Mouse (Mus musculus) embryonic facial prominence, embryonic 13.5 days (tissue): ENCODE results near the gene Sgca. TPM values are rescaled to one million over a fixed set of nuclear protein-coding genes. Genes with fewer than 3 reads are reported as not detected.
"Not testable (repeated sequence)": the region's sequence is repeated elsewhere in the genome, so short reads cannot be mapped to it uniquely, and the experiment has no call there.

Experiments
- ATAC-seq: fragments of 200-750 bp; cut with Nextera tagmentation; 2 replicates; pipeline ENCODE4 v1.8.0; 2017; ENCODE audit warnings: low read depth; ENCODE audit not compliant: insufficient number of reproducible peaks, insufficient read depth, low FRiP score, low TSS enrichment
- H3K27ac ChIP-seq: fragments of 300-500 bp; sonication (generic); 2 replicates; pipeline ENCODE4 v1.5.1; 2015; ENCODE audit warnings: moderate library complexity, mild to moderate bottlenecking, inconsistent platforms
- H3K27me3 ChIP-seq: fragments of 300-500 bp; sonication (generic); 2 replicates; pipeline ENCODE4 v1.6.1; 2015; ENCODE audit warnings: mild to moderate bottlenecking, inconsistent platforms
- H3K36me3 ChIP-seq: fragments of 300-500 bp; sonication (generic); 2 replicates; pipeline ENCODE4 v1.6.1; 2015; ENCODE audit warnings: mild to moderate bottlenecking, inconsistent platforms
- H3K4me1 ChIP-seq: fragments of 300-500 bp; sonication (generic); 2 replicates; pipeline ENCODE4 v1.6.1; 2015; ENCODE audit warnings: inconsistent platforms
- H3K4me2 ChIP-seq: fragments of 300-500 bp; sonication (generic); 2 replicates; pipeline ENCODE4 v1.6.1; 2015; ENCODE audit warnings: moderate library complexity, mild to moderate bottlenecking, inconsistent platforms
- H3K4me3 ChIP-seq: fragments of 300-500 bp; sonication (generic); 2 replicates; pipeline ENCODE4 v1.5.1; 2015; ENCODE audit warnings: mild to moderate bottlenecking, inconsistent platforms
- H3K9ac ChIP-seq: fragments of 300-500 bp; sonication (generic); 2 replicates; pipeline ENCODE4 v1.6.1; 2015; ENCODE audit warnings: mild to moderate bottlenecking, inconsistent platforms
- H3K9me3 ChIP-seq: fragments of 300-500 bp; sonication (generic); 2 replicates; pipeline ENCODE4 v1.6.1; 2016; ENCODE audit warnings: inconsistent platforms
- WGBS: fragments of 180-500 bp; shearing (Covaris S2); methylation state at CpG from one replicate; pipeline ENCODE4 v1.1.7; 2015; ENCODE audit warnings: mixed read lengths; 5-methylcytosine and 5-hydroxymethylcytosine counted together
- polyA plus RNA-seq: library from polyadenylated mRNA; unstranded; fragments of >200 nt; fragmentation: Nextera tagmentation; extraction: Ambion mirVana; gene quantifications from 2 replicates; pipeline ENCODE4 v1.2.1, GENCODE M21; 2015

The Sgca gene
- polyA plus RNA-seq, 1 experiment from 2014 or later = 1.1 TPM

DNA sequence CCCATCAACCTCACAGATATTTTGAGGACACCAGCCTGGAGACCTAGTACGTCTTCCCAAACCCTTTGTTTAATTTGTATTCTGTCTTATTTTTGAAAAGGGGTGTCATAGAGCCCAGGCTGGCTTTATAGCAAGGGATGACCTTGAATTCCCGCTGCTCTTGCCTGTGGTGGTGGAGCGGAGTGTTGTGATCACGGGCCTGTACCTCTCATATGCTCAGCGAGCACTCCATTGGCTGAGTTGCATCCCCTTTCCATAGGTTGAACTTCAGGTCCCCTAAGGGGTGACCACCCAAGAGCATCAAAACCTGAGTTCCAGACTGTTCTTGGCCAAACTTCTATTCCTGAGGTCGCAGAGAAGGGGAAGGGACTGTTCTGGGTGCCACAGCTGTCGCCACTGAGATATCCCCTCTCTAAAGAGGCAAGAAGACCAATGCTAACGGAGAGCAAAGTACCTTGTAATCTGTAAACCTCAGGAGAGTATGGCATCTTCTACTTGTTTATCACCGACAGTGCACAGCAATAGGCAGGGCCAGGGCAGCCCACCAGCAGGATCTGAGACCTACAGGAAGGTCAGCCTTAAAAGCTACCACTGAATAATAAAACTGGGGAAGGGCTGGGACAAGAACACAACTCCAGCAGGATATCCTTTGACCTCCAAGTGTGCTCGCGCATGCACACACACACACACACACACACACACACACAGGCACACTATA is 3.5 kb upstream of the Sgca start:
- H3K9me3 ChIP-seq = no peaks in the 10 kb centered on the region
- peak overlapping the region; percentile 34 for H3K4me3 ChIP-seq
- peaks cover 13% of the 10 kb centered on the region for H3K4me1 ChIP-seq
- peak overlapping the region; percentile 59 for H3K4me2 ChIP-seq
- ATAC-seq = 0 out of 2 replicates have a peak, but pooled peaks have one; percentile 18
- peak overlapping the region; percentile 55; the same call in 1 of the 2 replicates for H3K9ac ChIP-seq
- 79% methylated on average over 11 of the region's 11 CpGs for WGBS
- no peak overlapping the region for H3K27ac ChIP-seq
- no peaks in the 10 kb centered on the region for H3K27me3 ChIP-seq
- H3K36me3 ChIP-seq = no peaks in the 10 kb centered on the region

DNA sequence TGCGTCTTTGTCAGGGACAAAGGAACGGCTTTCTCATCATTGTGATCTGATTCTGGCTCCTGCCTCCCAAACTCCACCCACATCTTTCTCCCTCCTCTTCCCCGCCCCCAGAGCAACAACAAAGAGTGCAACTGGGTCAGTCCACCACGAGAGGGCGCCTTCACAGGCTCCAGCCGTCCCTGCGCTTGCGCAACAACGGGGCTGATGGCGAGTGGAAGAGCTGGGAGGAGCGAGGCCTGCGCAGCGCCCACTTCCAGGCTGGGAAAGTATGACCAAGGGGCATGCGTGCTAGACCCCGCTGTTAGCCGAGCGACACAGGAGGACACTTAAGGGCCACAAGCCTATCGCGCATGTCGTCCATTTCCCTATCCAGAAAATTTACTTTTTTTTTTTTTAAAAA is 2.8 kb upstream of the Sgca start:
- Histone ChIP-seq H3K4me2 (peak overlapping the region; percentile 59), H3K9me3 (no peaks in the 10 kb centered on the region), H3K27ac (no peak overlapping the region), H3K27me3 (no peaks in the 10 kb centered on the region), H3K4me3 (peak overlapping the region; percentile 34), H3K4me1 (peaks cover 13% of the 10 kb centered on the region), H3K36me3 (no peaks in the 10 kb centered on the region), H3K9ac (peak overlapping the region; percentile 55)
- peak; percentile 78; the same call in 1 of the 2 replicates for ATAC-seq
- WGBS = under 1% methylated on average over 20 of the region's 20 CpGs

DNA sequence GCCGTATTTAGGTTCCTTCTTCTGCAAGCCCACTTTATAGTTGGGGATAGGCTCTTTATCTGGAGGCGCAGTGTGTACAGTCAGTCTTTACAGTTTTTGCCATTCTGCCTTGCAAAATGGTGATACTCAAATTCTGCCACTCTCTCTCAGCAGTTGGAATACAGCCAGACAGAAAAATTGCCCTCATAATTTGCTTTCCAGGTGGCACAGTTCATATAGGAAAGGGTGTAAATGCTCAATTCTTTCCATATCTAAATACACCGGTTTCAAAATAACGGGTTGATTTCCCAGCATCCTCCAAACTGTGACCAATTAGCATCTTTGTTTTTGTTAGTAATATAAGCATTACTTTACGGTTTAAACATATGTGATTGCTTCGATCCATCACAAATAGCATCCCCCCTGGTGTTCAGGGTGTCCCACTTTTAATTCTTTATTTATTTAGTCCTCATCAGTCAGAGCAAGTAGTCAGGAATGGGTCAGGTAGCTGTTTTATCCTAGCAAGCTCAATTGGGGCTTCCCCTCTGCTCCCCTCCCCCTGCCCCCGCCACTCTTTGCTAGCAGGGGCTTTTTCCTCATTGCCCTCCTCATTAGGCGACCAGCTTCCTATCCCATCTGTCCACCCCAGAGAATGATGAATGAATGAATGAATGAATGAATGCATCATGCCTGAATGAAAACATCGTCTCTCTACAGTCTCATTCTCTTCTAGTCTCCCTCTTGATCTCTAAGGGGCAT is 2.2 kb upstream of the Sgca start:
- WGBS = 40% methylated on average over 9 of the region's 9 CpGs
- Histone ChIP-seq H3K4me2 (peak overlapping the region; percentile 59), H3K4me3 (peak overlapping the region; percentile 34), H3K9ac (peak overlapping the region; percentile 55), H3K9me3 (no peaks in the 10 kb centered on the region), H3K27me3 (no peaks in the 10 kb centered on the region), H3K4me1 (peaks cover 13% of the 10 kb centered on the region), H3K27ac (no peak overlapping the region), H3K36me3 (no peaks in the 10 kb centered on the region)
- ATAC-seq = no peak

DNA sequence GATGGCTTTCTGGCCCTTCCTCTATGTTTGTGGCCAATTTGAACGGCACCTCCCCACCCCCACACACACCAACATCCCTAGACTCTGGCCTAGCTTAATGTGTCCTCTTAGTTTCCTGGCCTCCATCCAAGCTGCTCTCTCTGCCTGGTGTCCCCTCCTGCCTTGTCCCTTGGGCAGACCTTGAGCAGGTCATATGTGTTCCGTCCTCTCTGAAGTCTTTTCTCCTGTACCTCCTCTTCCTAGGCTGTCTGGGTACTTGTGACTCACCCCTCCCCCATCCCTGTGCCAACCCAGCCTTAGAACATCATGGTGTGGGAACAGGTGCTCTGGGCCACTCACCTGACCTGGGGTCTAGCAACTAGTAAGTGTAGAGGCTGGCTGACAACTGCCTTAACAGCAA is 1.2 kb downstream of the Sgca start:
- ATAC-seq = no peak
- no peak overlapping the region for H3K27ac ChIP-seq
- no peaks in the 10 kb centered on the region for H3K36me3 ChIP-seq
- no peaks in the 10 kb centered on the region for H3K9me3 ChIP-seq
- H3K4me1 ChIP-seq = peaks cover 13% of the 10 kb centered on the region
- H3K9ac ChIP-seq = no peak overlapping the region
- H3K4me2 ChIP-seq = no peak overlapping the region
- 83% methylated on average over 2 of the region's 2 CpGs for WGBS
- no peak overlapping the region for H3K4me3 ChIP-seq
- 0 out of 2 replicates have a peak, but pooled peaks cover 4% of the 10 kb centered on the region for H3K27me3 ChIP-seq

DNA sequence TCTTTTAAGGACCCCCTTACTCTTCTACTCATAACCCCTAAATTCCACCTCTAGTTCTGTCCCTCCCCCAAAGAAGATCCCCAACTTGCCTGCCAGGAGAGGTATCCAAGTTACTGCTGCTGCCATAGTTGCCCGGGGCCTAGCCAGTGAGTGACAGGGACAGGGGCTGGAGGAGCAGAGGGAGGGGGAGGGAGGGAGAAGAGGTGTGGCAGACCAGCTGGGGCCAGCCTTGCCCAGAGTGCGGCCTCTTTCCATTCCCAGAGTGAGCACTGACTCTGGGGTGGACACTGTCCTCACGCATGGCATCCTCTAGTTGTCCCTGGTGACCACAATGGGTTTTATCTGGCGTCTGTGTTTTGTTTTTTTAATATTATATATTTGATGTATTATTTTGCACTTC is 2.8 kb downstream of the Sgca start:
- Histone ChIP-seq H3K36me3 (no peaks in the 10 kb centered on the region), H3K4me3 (no peak overlapping the region), H3K27ac (no peak overlapping the region), H3K4me1 (peaks cover 5% of the 10 kb centered on the region; the same call in 1 of the 2 replicates), H3K9me3 (no peaks in the 10 kb centered on the region), H3K9ac (peak overlapping the region; percentile 32; the same call in 1 of the 2 replicates), H3K27me3 (0 out of 2 replicates have a peak, but pooled peaks cover 4% of the 10 kb centered on the region), H3K4me2 (no peak overlapping the region)
- no peak for ATAC-seq
- WGBS = 40% methylated on average over 4 of the region's 4 CpGs

DNA sequence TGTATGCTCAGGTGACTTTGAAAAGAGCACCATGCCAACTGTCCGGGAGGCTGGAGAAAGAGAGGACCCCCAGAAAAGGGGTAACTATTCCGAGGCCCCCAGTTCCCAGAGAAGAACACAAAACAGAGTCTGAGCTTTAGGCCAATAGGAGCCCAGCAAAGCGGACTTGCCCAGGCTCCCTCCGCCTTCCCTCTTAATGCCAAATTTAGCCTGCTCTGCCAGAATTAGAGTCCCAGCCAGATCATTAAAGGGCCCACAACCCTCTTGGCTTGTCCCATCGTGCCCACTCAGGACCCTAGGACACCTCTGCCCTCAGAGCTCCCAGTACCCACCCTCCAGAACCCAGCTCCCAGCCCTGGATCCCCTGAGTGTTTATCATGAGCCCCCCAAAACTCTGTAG is 3.2 kb downstream of the Sgca start:
- Histone ChIP-seq H3K4me1 (peaks cover under 1% of the 10 kb centered on the region; the same call in 1 of the 2 replicates), H3K27me3 (0 out of 2 replicates have a peak, but pooled peaks cover 4% of the 10 kb centered on the region), H3K4me3 (no peak overlapping the region), H3K9me3 (no peaks in the 10 kb centered on the region), H3K4me2 (no peak overlapping the region), H3K9ac (peak overlapping the region; percentile 32; the same call in 1 of the 2 replicates), H3K27ac (no peak overlapping the region), H3K36me3 (no peaks in the 10 kb centered on the region)
- ATAC-seq = no peak
- WGBS = 52% methylated on average over 5 of the region's 5 CpGs

DNA sequence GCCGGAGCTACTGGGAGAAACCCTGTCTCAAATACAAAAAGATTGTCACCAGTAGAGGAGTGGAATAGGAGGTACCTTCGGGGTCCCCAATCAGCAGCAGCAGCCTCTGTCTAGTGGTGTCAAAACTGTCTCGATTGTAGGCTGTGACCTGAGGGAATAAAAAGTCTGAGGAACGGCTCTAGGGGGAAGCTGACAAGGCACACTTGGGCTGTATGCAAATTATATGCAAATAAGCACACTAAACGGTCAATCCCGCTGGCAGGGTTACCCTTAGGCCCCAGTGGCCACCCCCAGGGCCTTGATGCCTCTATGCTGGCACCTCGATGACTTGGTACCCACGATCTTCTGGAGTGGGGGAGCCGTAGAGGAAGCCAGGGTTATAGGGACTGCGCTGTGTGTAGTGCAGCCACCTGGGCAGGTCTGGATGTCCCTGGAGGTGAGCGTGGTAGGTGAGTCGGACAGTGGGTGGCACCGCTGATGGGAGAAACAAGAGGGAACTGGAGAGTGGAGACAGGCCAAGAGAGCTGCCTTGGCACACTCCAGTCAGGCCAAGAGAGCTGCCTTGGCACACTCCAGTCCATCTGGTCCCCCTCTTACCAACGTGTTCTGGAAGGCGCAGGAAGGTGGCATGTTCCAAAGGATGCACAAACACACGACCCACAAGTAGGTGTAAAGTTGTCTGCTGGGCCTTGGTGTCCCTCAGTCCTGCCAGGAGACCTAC is 4.1 kb downstream of the Sgca start:
- H3K4me3 ChIP-seq = no peak overlapping the region
- ATAC-seq = no peak
- no peak overlapping the region for H3K27ac ChIP-seq
- no peaks in the 10 kb centered on the region for H3K36me3 ChIP-seq
- 63% methylated on average over 16 of the region's 16 CpGs for WGBS
- no peaks in the 10 kb centered on the region for H3K4me1 ChIP-seq
- no peak overlapping the region for H3K4me2 ChIP-seq
- no peak overlapping the region for H3K9ac ChIP-seq
- H3K9me3 ChIP-seq = no peaks in the 10 kb centered on the region
- 0 out of 2 replicates have a peak, but pooled peaks cover 4% of the 10 kb centered on the region for H3K27me3 ChIP-seq

DNA sequence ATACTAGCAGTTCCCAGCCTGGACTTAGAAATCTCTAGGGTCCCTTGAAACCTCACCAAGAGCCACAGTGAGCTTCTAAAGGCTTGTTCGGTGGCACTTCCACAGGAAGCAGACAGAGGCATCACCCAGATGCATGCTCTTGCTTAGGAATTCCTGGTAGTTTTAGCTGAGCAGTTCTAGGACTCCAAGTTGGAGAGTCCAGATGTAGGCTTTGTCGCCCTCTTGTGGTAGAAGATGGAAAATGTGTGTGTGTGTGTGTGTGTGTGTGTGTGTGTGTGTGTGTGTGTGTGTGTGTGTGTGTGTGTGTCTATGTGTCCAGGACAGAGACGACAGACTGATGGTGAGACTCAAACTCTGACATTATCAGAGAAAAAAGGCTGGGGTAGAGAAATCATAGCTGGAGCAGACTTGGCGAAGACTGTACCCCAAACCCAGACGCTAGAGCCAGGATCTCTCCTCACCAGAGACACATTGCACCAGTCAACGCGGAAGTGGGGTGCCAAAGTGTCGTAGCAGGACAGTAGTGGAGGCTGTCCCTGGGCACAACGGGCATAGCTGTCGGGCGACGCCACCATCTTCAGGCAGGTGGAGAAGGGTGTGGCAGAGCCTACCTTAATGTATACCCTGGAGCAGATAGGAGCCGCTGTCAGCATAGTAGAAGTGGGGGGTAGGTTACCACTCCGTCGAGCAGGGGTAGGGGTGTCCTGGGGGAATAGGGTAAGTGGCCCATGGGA is 5.8 kb downstream of the Sgca start:
- WGBS = 61% methylated on average over 15 of the region's 15 CpGs
- Histone ChIP-seq H3K9ac (no peak overlapping the region), H3K4me3 (no peak overlapping the region), H3K4me2 (no peak overlapping the region), H3K27ac (no peak overlapping the region; the same call in 1 of the 2 replicates), H3K4me1 (no peaks in the 10 kb centered on the region), H3K9me3 (no peaks in the 10 kb centered on the region), H3K27me3 (0 out of 2 replicates have a peak, but pooled peaks cover 4% of the 10 kb centered on the region), H3K36me3 (no peaks in the 10 kb centered on the region)
- ATAC-seq = no peak

DNA sequence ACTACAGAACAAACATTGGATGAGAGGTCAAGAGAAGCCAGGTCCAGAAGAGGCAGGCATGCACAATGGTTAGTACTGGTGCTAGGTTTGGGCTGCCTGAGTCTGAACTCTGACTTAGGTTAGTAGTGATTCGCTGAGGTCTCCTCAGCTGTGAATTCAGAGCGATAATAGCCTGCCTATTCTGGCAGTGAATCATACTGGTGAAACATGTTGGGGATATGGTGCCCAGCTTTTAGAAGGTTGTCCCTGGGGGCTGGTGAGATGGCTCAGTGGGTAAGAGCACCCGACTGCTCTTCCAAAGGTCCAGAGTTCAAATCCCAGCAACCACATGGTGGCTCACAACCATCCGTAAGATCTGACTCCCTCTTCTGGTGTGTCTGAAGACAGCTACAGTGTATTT is 6.4 kb downstream of the Sgca start:
- not testable (repeated sequence) for H3K9me3 ChIP-seq, H3K36me3 ChIP-seq, H3K27me3 ChIP-seq, H3K4me1 ChIP-seq, H3K9ac ChIP-seq, H3K4me3 ChIP-seq, H3K4me2 ChIP-seq, ATAC-seq, H3K27ac ChIP-seq
- 95% methylated on average over 4 of the region's 4 CpGs for WGBS

DNA sequence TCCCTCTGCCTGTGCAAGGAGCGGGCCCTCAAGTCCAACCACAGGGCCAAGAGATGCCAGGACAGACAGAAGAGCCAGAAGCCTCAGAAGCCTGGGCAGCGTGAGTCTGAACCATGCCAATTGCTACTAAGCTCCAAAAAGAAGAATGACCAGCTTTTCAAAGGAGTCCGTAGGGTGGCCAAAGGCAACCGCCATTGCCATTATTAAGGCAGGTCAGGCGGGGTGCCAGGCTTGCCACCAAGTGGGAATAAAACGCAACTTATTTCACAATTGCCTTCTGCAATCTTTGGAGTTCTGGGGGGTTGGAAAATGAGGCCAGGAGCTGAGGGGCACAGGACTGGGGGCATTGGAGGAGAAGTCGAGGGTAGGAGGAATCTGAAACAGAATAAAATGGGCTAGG is 7.9 kb downstream of the Sgca start:
- 0 out of 2 replicates have a peak, but pooled peaks cover 4% of the 10 kb centered on the region for H3K27me3 ChIP-seq
- no peak overlapping the region for H3K4me2 ChIP-seq
- 82% methylated on average over 7 of the region's 7 CpGs for WGBS

DNA sequence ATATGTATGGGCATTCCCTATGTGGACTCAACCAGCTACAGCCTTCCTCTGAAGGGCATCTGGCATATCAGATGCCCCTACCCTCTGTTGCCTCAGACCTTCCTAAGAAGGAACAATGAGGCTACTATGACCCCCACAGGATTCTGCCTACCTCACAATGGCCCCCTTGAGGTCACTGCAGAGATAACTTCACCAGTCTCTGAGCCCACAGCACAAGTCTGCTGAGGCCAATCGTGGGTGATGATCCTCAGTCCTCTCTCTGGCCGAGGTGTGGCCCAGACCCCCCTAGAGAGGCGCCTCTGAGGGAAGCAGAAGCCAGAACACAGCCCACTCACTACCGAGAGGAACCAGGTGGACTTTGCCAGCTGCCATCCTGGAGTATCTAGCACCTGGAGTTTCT is 8.7 kb downstream of the Sgca start, which contains the start of gene Hils1:
TSS of gene Hils1 (plus strand) at position 175 of the 400 bp plus-strand sequence.
- 40% methylated on average over 4 of the region's 4 CpGs for WGBS
- Histone ChIP-seq H3K27ac (no peak within 1 kb of the TSS), H3K4me3 (no peak within 1 kb of the TSS), H3K4me2 (no peak within 1 kb of the TSS), H3K27me3 (0 out of 2 replicates have a peak, but pooled peaks cover 4% of the 10 kb centered on the region), H3K4me1 (no peaks in the 10 kb centered on the region; the same call in 1 of the 2 replicates), H3K9me3 (no peaks in the 10 kb centered on the region), H3K9ac (peak within 1 kb of the TSS; percentile 6; the same call in 1 of the 2 replicates), H3K36me3 (no peaks in the 10 kb centered on the region)
- no peak for ATAC-seq

More for the DNA sequence above, 7.9 kb downstream of the Sgca start:
- Histone ChIP-seq H3K9ac (peak overlapping the region; percentile 6; the same call in 1 of the 2 replicates), H3K4me3 (no peak overlapping the region), H3K27ac (no peak overlapping the region), H3K36me3 (no peaks in the 10 kb centered on the region), H3K9me3 (no peaks in the 10 kb centered on the region), H3K4me1 (no peaks in the 10 kb centered on the region)
- no peak for ATAC-seq
